Mouse (Mus musculus) olfactory bulb, adult 2 months (tissue): ENCODE data around the gene Zglp1.

Source experiments
- CTCF ChIP-seq: fragments of 200-500 bp; IDR thresholded peaks from 2 replicates; pipeline ENCODE4 v1.5.1; 2012; ENCODE audit warnings: low read depth, mild to moderate bottlenecking, low read length, moderate library complexity; ENCODE audit not compliant: insufficient read depth
- POLR2A ChIP-seq: fragments of 200-500 bp; IDR thresholded peaks from 2 replicates; pipeline ENCODE4 v1.6.1; 2012; ENCODE audit warnings: mild to moderate bottlenecking, low read depth, low read length, moderate library complexity; ENCODE audit not compliant: insufficient read depth

- TF ChIP-seq POLR2A (no peak), CTCF (no peak)
Measured at GRCm38 (mm10) chr9:21100447-21101161, 33.7 kb upstream of the Zglp1 start.
